Mouse (Mus musculus) embryonic facial prominence, embryonic 11.5 days (tissue): ENCODE data around the gene Tmem129. TPM values are rescaled to one million over a fixed set of nuclear protein-coding genes. Genes with fewer than 3 reads are reported as not detected.

Source experiments
- ATAC-seq: fragments of 200-750 bp; cut with Nextera tagmentation; replicated peaks from 2 replicates; pipeline ENCODE4 v1.8.0; 2017; ENCODE audit warnings: low read depth; ENCODE audit not compliant: insufficient number of reproducible peaks, low FRiP score, low TSS enrichment
- DNase-seq: peaks from one replicate; pipeline ENCODE4 v3.0.0-alpha.2; 2015; ENCODE audit warnings: low spot score
- H3K27ac ChIP-seq: fragments of 300-500 bp; sonication (generic); replicated peaks from 2 replicates; pipeline ENCODE4 v1.5.1; 2014; ENCODE audit warnings: mild to moderate bottlenecking, low read depth, low read length, control low read depth
- H3K27me3 ChIP-seq: fragments of 300-500 bp; sonication (generic); 2 replicates; pipeline ENCODE4 v1.6.1; 2014; ENCODE audit warnings: mild to moderate bottlenecking, low read length, moderate library complexity, mixed read lengths; ENCODE audit not compliant: control insufficient read depth, insufficient read depth
- H3K36me3 ChIP-seq: fragments of 300-500 bp; sonication (generic); replicated peaks from 2 replicates; pipeline ENCODE4 v1.6.1; 2014; ENCODE audit warnings: low read depth, mild to moderate bottlenecking, low read length, moderate library complexity, mixed read lengths; ENCODE audit not compliant: control insufficient read depth, insufficient read depth
- H3K4me1 ChIP-seq: fragments of 300-500 bp; sonication (generic); 2 replicates; pipeline ENCODE4 v1.6.1; 2014; ENCODE audit warnings: low read length, mixed read lengths; ENCODE audit not compliant: control insufficient read depth, insufficient read depth
- H3K4me2 ChIP-seq: fragments of 300-500 bp; sonication (generic); 2 replicates; pipeline ENCODE4 v1.6.1; 2014; ENCODE audit warnings: low read depth, mild to moderate bottlenecking, control low read depth, low read length, moderate library complexity
- H3K4me3 ChIP-seq: fragments of 300-500 bp; sonication (generic); 2 replicates; pipeline ENCODE4 v1.5.1; 2014; ENCODE audit warnings: low read depth, low read length, control low read depth
- H3K9ac ChIP-seq: fragments of 300-500 bp; sonication (generic); replicated peaks from 2 replicates; pipeline ENCODE4 v1.6.1; 2014; ENCODE audit warnings: mild to moderate bottlenecking, control low read depth, low read length
- H3K9me3 ChIP-seq: fragments of 300-500 bp; sonication (generic); replicated peaks from 2 replicates; pipeline ENCODE4 v1.6.1; 2016; ENCODE audit warnings: mild to moderate bottlenecking, low read length, inconsistent platforms, mixed read lengths; ENCODE audit not compliant: control insufficient read depth
- WGBS: fragments of 180-500 bp; shearing (Covaris S2); extraction: QIAGEN DNeasy Blood & Tissue Kit; methylation state at CpG from one replicate; pipeline ENCODE4 v1.1.7; 2014; 5-methylcytosine and 5-hydroxymethylcytosine counted together
- polyA plus RNA-seq: library from polyadenylated mRNA; unstranded; fragments of >200 nt; fragmentation: Nextera tagmentation; extraction: Ambion mirVana; gene quantifications from 2 replicates; pipeline ENCODE4 v1.2.1, GENCODE M21; 2014

The Tmem129 gene
- polyA plus RNA-seq, 1 experiment from 2014 or later = 38.6 TPM

DNA sequence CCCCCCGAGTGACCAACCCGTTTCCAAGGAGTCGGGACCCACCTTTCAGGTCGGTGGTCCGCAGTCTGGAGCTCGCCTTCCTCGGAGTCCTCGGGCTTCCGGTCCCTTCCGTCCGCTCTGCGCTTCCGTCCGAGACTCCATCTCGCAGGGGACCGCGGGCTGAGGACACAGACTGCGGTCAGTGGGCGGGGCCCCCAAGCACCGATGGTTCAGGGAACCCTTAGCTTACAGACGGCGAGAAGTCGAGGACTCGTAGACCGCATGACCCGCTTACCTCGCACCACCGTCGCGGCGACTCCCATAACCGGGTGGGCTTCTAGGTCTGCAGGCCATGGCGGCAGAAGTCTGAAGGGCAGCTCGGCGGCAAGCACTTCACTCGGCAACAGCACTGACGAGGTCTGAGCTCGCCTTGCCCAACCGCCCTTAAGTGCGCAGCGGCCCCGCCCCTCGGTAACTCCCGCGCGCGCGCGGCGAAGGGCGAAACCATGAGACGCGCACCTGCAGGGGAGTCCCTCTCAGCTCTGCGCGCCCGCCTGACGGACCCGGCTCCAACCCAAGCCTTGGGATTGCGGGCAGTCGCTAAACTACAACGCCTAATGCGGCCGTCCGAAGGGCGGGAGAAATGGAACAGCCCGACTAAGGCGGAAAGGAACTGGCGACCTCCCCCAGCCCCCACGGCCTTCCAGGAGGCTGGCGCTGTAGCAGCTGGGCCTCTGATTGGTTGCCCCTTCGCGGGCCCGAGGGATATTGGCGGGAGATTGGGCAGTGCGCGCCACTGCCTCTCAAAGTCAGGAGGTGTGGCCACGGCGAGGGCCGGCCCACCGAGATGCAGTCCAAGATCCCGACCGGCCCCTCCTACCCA, 6.1 kb downstream of the Tmem129 start, which contains the start of gene Slbp:
Gene Slbp, minus strand, starts transcription at position 654 of the 862 bp plus-strand sequence.
- peak; percentile 97 for DNase-seq
- Histone ChIP-seq H3K27me3 (no peaks in the 10 kb centered on the region), H3K4me3 (peak within 1 kb of the TSS; percentile 80), H3K9ac (peak within 1 kb of the TSS; percentile 83), H3K4me1 (peaks cover 4% of the 10 kb centered on the region; the same call in 1 of the 2 replicates), H3K4me2 (peak within 1 kb of the TSS; percentile 69), H3K27ac (peak within 1 kb of the TSS; percentile 91), H3K36me3 (peaks cover 2% of the 10 kb centered on the region), H3K9me3 (no peaks in the 10 kb centered on the region)
- peak; percentile 95 for ATAC-seq
- under 1% methylated on average over 82 of the region's 82 CpGs for WGBS

- peaks cover 2% of the 10 kb centered on the region for H3K36me3 ChIP-seq
- no peak for ATAC-seq
- peak overlapping the region; percentile 83 for H3K9ac ChIP-seq
- H3K9me3 ChIP-seq = no peaks in the 10 kb centered on the region
- peaks cover 4% of the 10 kb centered on the region; the same call in 1 of the 2 replicates for H3K4me1 ChIP-seq
- peak overlapping the region; percentile 91 for H3K27ac ChIP-seq
- DNase-seq = no peak
- H3K27me3 ChIP-seq = no peaks in the 10 kb centered on the region
- H3K4me2 ChIP-seq = peak overlapping the region; percentile 69
- peak overlapping the region; percentile 80 for H3K4me3 ChIP-seq
- WGBS = 1% methylated on average over 11 of the region's 11 CpGs
Observed at GRCm38 (mm10) chr5:33651541-33651920, 6.7 kb downstream of the Tmem129 start.

DNA sequence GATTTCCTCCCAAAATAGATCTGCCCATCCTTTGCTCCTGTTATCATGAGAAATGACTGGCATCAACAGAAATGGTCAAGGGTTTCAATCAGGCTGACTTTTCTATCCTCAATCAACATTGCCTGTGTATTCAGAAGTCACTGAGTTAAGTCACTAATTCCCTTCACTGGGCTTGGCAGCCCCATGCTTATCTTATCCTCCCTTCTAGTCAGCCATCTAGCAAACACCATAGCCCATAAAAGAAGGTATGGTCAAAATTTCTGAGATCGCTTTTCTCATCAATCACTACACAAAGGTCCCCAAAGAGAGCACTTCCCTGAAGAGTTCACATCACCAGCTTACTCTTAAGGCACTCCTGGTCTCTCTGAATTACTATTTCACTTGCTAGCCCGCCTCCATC, 7.2 kb downstream of the Tmem129 start:
- Histone ChIP-seq H3K9me3 (no peaks in the 10 kb centered on the region), H3K9ac (peak overlapping the region; percentile 83), H3K4me2 (peak overlapping the region; percentile 69), H3K4me1 (peaks cover 4% of the 10 kb centered on the region; the same call in 1 of the 2 replicates), H3K36me3 (peaks cover 2% of the 10 kb centered on the region), H3K4me3 (peak overlapping the region; percentile 80), H3K27ac (0 out of 2 replicates have a peak overlapping the region, but pooled peaks have one; percentile 1), H3K27me3 (no peaks in the 10 kb centered on the region)
- WGBS = 24% methylated on average over 2 of the region's 2 CpGs
- DNase-seq = no peak
- no peak for ATAC-seq

- H3K4me2 ChIP-seq = no peak overlapping the region
- no peaks in the 10 kb centered on the region for H3K4me1 ChIP-seq
- no peak overlapping the region for H3K4me3 ChIP-seq
- no peaks in the 10 kb centered on the region for H3K9me3 ChIP-seq
- peak; percentile 72 for DNase-seq
- no peaks in the 10 kb centered on the region for H3K27me3 ChIP-seq
- H3K27ac ChIP-seq = no peak overlapping the region
- WGBS = 44% methylated on average over 3 of the region's 3 CpGs
- peaks cover 10% of the 10 kb centered on the region for H3K36me3 ChIP-seq
- H3K9ac ChIP-seq = no peak overlapping the region
- ATAC-seq = no peak; the same call in 1 of the 2 replicates
Observed at GRCm38 (mm10) chr5:33640652-33641051, 17.6 kb downstream of the Tmem129 start.

DNA sequence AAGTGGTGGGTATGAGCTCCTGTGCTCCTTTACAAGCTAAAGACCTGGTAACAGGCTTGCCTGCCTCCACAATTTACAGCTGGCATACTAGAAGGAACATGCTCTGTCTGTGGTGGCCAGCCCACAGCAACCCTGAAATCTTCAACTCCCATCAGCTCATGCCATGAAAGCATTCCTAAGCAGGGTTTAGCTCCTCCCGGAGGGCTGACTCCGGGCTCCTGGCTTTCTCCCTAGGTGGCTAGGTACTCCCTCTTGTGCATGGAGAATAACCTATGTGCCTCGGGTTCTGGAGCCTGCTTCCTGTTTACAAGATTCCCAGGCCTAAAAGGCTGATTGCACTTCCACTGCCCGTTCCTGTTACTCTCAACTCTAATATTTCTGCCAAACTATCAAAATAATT, 19.4 kb downstream of the Tmem129 start:
- Histone ChIP-seq H3K27me3 (no peaks in the 10 kb centered on the region), H3K9me3 (no peaks in the 10 kb centered on the region), H3K4me3 (no peak overlapping the region), H3K9ac (no peak overlapping the region), H3K4me1 (no peaks in the 10 kb centered on the region), H3K27ac (no peak overlapping the region), H3K36me3 (peaks cover 10% of the 10 kb centered on the region), H3K4me2 (no peak overlapping the region)
- ATAC-seq = no peak
- no peak for DNase-seq
- 67% methylated on average over 4 of the region's 4 CpGs for WGBS

- H3K9me3 ChIP-seq = no peaks in the 10 kb centered on the region
- H3K27me3 ChIP-seq = no peaks in the 10 kb centered on the region
- DNase-seq (no peak), ATAC-seq (no peak)
- H3K27ac ChIP-seq = no peak overlapping the region
- no peak overlapping the region for H3K4me2 ChIP-seq
- 83% methylated on average over 3 of the region's 3 CpGs for WGBS
- H3K9ac ChIP-seq = no peak overlapping the region
- peaks cover 3% of the 10 kb centered on the region; the same call in 1 of the 2 replicates for H3K36me3 ChIP-seq
- H3K4me3 ChIP-seq = no peak overlapping the region
- H3K4me1 ChIP-seq = no peaks in the 10 kb centered on the region
Observed at GRCm38 (mm10) chr5:33637606-33638350, 20.4 kb downstream of the Tmem129 start.

DNA sequence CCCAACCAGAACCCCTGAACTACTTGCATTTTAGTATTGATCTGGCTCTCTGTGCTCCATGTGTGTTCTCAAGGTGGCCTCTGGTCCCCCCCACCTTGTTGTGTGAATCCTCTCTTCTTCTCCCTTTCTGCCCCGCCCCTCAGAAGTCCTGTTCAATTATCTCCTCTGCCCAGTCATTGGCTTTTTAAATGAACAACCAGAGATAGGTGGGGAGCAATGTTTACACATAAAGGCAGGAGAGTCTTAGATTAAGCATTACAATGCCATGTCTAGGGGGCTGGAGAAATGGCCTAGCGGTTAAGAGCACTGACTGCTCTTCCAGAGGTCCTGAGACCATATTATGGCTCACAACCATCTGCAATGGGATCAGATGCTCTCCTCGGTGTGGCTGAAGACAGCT, 22.9 kb downstream of the Tmem129 start:
- Histone ChIP-seq H3K27me3 (no peaks in the 10 kb centered on the region), H3K36me3 (no peaks in the 10 kb centered on the region), H3K27ac (no peak overlapping the region), H3K4me2 (no peak overlapping the region), H3K9me3 (no peaks in the 10 kb centered on the region), H3K4me1 (no peaks in the 10 kb centered on the region), H3K4me3 (no peak overlapping the region), H3K9ac (no peak overlapping the region)
- DNase-seq = no peak
- ATAC-seq = no peak
- 95% methylated on average over 3 of the region's 3 CpGs for WGBS
